Mouse (Mus musculus): ENCODE results near the gene Coasy.

DNA sequence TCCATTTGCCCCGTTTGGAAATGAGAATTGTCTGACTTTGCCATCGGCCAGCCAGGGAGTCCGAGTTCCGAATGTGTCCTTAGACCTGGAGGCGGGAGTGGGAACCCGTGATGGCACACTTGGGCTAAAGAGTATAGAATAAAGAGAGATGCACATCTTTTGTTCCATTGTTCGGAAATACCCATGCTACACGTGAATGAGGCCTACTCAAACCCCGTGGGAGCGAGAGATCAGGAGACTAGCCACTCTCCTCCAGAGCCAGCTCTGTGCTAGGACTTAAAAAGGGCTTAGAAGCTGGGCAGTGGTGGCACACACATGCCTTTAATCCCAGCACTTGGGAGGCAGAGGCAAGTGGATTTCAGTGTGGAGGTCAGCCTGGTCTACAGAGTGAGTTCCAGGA lies 22.9 kb upstream of the Coasy start:
- no peak for TF ChIP-seq CTCF (conservative IDR thresholded peaks at IDR 0.05; ENCODE audit: insufficient read depth, insufficient read length, low read depth, low read length)
- TF ChIP-seq POLR2A (IDR thresholded peaks at IDR 0.05; ENCODE audit: low read depth, low read length): no peak

All from kidney, adult 2 months (tissue).